Mouse (Mus musculus) limb, embryonic 15.5 days (tissue): ENCODE data around the gene Zfp27. TPM values are rescaled to one million over a fixed set of nuclear protein-coding genes. Genes with fewer than 3 reads are reported as not detected.
"Not testable (repeated sequence)": the region's sequence is repeated elsewhere in the genome, so short reads cannot be mapped to it uniquely, and the experiment has no call there.

Experiments
- ATAC-seq: fragments of 200-750 bp; cut with Nextera tagmentation; 2 replicates; pipeline ENCODE4 v1.8.0; 2017; ENCODE audit warnings: low read depth, moderate TSS enrichment; ENCODE audit not compliant: insufficient number of reproducible peaks, low FRiP score, low TSS enrichment
- H3K27ac ChIP-seq: fragments of 300-500 bp; sonication (generic); 2 replicates; pipeline ENCODE4 v1.5.1; 2015; ENCODE audit warnings: moderate library complexity, mild to moderate bottlenecking, inconsistent platforms
- H3K27me3 ChIP-seq: fragments of 300-500 bp; sonication (generic); 2 replicates; pipeline ENCODE4 v1.6.1; 2015; ENCODE audit warnings: inconsistent platforms
- H3K36me3 ChIP-seq: fragments of 300-500 bp; sonication (generic); 2 replicates; pipeline ENCODE4 v1.6.1; 2015; ENCODE audit warnings: inconsistent platforms
- H3K4me1 ChIP-seq: fragments of 300-500 bp; sonication (generic); 2 replicates; pipeline ENCODE4 v1.6.1; 2015; ENCODE audit warnings: inconsistent platforms
- H3K4me2 ChIP-seq: fragments of 300-500 bp; sonication (generic); 2 replicates; pipeline ENCODE4 v1.6.1; 2015; ENCODE audit warnings: mild to moderate bottlenecking, inconsistent platforms
- H3K4me3 ChIP-seq: fragments of 300-500 bp; sonication (generic); 2 replicates; pipeline ENCODE4 v1.5.1; 2015; ENCODE audit warnings: mild to moderate bottlenecking, inconsistent platforms
- H3K9ac ChIP-seq: fragments of 300-500 bp; sonication (generic); 2 replicates; pipeline ENCODE4 v1.6.1; 2015; ENCODE audit warnings: inconsistent platforms
- H3K9me3 ChIP-seq: fragments of 300-500 bp; sonication (generic); 2 replicates; pipeline ENCODE4 v1.6.1; 2016; ENCODE audit warnings: inconsistent platforms
- WGBS: fragments of 180-500 bp; shearing (Covaris S2); methylation state at CpG from one replicate; pipeline ENCODE4 v1.1.7; 2015; 5-methylcytosine and 5-hydroxymethylcytosine counted together
- microRNA-seq: library from miRNA; unstranded; fragments of <30 nt; microRNA quantifications from one replicate; pipeline ENCODE4, GENCODE M21; 2016
- polyA plus RNA-seq: library from polyadenylated mRNA; unstranded; fragments of >200 nt; fragmentation: Nextera tagmentation; extraction: Ambion mirVana; gene quantifications from 2 replicates; pipeline ENCODE4 v1.2.1, GENCODE M21; 2015

Zfp27 gene
- polyA plus RNA-seq, 1 experiment from 2014 or later: 12.4 TPM

DNA sequence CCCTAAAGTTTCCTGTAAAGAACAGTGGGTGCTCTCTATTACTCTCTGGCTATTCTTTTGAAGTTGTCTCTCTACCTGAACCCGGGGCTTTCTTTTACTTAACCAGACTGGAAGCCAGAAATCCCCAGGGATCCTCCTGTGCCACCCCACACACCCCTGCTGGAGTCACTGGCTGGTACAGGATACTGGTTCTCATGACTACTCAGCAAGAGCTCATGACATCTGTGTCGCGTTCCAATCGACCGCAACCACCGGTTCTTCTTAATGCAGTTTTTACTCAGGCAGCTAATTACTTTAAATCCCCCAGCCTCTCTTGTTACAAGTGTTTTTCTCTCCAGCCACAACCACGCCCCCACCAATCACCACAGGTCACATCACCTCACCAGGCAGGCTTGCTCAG, 26.3 kb downstream of the Zfp27 start:
- H3K4me2 ChIP-seq: no peak overlapping the region
- WGBS: 39% methylated on average over 7 of the region's 7 CpGs
- no peak overlapping the region for H3K9ac ChIP-seq
- no peaks in the 10 kb centered on the region for H3K4me1 ChIP-seq
- no peak for ATAC-seq
- peaks cover 21% of the 10 kb centered on the region for H3K36me3 ChIP-seq
- peaks cover 8% of the 10 kb centered on the region for H3K9me3 ChIP-seq
- H3K27me3 ChIP-seq: no peaks in the 10 kb centered on the region
- no peak overlapping the region for H3K27ac ChIP-seq
- no peak overlapping the region for H3K4me3 ChIP-seq

DNA sequence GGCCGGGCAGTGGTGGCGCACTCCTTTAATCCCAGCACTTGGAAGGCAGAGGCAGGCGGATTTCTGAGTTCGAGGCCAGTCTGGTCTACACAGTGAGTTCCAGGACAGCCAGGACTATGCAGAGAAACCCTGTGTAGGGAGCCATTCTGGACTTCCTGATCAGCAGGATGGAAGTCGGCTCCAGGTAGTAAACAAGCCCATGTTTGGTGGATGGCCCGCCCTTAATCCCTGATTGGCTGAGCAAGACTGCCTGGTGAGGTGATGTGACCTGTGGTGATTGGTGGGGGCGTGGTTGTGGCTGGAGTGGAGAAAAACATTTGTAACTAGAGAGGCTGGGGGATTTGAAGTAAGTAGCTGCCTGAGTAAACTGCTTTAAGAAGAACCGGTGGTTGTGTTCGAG, 28.8 kb downstream of the Zfp27 start:
- not testable (repeated sequence) for H3K4me2 ChIP-seq, H3K27ac ChIP-seq, H3K9ac ChIP-seq, H3K4me3 ChIP-seq, H3K27me3 ChIP-seq, H3K4me1 ChIP-seq, ATAC-seq
- Histone ChIP-seq H3K9me3 (peaks cover 19% of the 10 kb centered on the region), H3K36me3 (peaks cover 37% of the 10 kb centered on the region)
- WGBS: 93% methylated on average over 9 of the region's 9 CpGs

DNA sequence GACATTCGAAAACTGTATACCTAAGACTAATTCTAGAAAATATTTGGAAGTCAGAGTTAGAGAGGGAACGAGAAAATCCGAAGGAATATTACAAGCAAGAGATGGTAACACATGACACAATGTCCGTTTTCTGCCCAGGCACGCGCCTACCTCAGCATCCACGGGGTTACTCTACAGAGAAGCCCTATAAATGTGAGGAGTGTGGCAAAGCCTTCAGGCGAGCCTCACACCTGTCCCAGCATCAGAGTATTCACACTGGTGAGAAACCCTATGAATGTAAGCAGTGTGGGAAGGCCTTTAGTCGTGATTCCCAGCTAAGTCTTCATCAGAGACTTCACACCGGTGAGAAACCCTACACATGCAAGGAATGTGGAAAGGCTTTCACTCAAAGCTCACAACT, 32.1 kb downstream of the Zfp27 start:
- Histone ChIP-seq H3K9me3 (peaks cover 19% of the 10 kb centered on the region), H3K9ac (no peak overlapping the region), H3K4me2 (no peak overlapping the region), H3K4me1 (no peaks in the 10 kb centered on the region), H3K36me3 (peaks cover 47% of the 10 kb centered on the region), H3K27me3 (no peaks in the 10 kb centered on the region), H3K4me3 (no peak overlapping the region), H3K27ac (no peak overlapping the region)
- WGBS: 94% methylated on average over 10 of the region's 10 CpGs
- ATAC-seq: no peak

DNA sequence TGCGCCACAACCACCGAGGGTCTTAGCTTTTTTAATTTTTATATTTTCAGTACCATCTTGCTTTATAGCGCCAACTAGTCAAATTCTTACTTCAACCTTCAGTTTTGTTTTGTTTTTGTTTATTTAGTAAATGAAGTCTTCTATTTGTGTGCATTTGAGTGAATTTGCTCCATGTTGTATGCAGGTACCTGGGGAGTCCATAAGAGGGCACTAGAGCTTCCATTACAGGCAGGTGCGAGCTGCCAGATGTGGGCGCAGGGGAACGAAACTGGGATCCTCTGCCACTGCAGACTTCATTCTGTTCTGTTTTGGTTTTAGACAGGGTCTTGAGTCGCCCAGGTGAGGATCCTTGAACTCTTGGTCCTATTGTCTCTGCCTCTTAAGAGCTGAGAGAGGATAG, 44.7 kb downstream of the Zfp27 start:
- H3K4me3 ChIP-seq: no peak overlapping the region
- 89% methylated on average over 7 of the region's 7 CpGs for WGBS

DNA sequence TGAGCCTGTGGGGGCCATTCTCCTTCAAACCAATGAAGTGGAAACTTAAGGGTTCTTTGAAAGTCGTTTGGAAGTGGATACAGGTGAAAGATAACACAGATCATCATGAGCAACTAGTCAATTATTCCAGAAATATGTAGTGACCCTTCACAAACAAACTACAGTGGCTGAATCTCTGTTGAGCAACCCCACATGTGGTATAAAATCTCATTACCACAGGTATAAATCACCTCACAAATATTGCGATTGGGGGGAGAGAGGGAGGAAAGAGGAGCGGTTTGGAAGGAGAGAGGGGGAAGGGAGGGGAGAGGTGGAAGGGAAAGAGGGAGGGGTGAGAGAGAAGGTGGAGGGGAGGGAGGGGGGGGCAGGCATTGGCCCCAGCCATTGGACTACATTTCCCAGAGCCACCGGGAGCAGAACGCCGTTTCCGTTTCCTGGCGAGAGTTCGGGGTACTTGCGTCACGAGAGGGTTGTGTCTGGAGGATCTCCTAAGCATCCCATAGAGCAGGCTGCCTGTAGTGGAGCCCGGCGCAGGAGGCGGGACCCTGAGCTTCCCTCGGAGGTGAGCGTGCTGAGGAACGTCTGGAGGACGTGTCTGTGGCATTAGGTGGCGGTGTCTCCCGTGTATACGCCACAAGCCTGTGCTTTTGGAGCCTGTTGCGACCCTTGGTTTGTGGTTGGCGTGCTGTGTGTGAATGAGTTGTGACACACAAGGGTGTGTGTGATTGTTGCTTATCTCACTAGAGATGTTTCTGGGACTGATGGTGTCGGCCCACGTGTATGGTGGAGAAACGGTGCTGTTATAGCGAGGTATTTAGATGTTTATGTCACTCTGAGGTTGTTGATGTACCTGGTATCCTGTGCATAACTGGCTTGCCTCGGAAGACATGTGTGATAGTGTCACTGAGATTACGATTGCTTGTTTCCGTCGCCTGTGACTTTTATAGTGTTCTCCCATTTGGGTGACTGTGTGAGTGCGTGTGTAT, 46.5 kb downstream of the Zfp27 start, which contains the start of gene Zfp420:
Zfp420 (plus strand) TSS at position 448 of the 986 bp plus-strand sequence.
- Histone ChIP-seq H3K4me3 (peak within 1 kb of the TSS; percentile 66), H3K9ac (peak within 1 kb of the TSS; percentile 55), H3K36me3 (peaks cover 6% of the 10 kb centered on the region; the same call in 1 of the 2 replicates), H3K27ac (no peak within 1 kb of the TSS), H3K27me3 (no peaks in the 10 kb centered on the region), H3K9me3 (no peaks in the 10 kb centered on the region), H3K4me2 (peak within 1 kb of the TSS; percentile 71), H3K4me1 (peaks cover 7% of the 10 kb centered on the region; the same call in 1 of the 2 replicates)
- peak; percentile 94 for ATAC-seq
- WGBS: 4% methylated on average over 32 of the region's 32 CpGs

More for the DNA sequence above, 44.7 kb downstream of the Zfp27 start:
- no peak for ATAC-seq
- Histone ChIP-seq H3K27me3 (no peaks in the 10 kb centered on the region), H3K4me2 (no peak overlapping the region), H3K9ac (no peak overlapping the region), H3K36me3 (peaks cover 6% of the 10 kb centered on the region; the same call in 1 of the 2 replicates), H3K4me1 (peaks cover 7% of the 10 kb centered on the region; the same call in 1 of the 2 replicates), H3K27ac (no peak overlapping the region), H3K9me3 (no peaks in the 10 kb centered on the region)

DNA sequence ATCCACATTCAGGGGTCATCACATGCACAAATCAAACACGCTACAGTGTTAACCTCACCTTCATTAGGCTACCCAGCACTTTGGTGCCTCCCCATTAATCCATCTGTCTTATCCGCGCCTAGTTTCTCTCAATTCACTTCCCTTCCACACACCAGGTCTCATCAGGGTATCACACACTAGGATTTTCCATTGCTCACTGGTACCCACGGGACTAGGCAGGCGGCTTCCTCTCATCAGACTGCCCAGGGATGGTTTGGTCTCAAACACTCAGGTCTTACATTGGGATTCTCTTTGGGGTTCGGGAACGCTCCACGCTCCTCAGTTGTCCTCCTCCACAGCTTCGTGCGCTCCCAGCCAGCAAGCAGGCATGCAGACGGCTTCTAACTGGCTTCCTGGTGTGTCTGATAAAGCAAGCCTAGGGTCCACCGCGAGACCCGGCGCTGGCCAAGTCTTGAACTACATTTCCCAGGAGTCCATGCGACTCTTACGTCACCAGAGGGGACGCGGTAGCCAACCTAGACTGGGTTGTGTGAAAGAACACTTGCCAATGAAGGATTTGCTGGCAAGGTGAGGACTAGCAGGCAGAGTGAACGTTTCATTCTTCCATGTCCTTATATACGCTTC, 53.0 kb downstream of the Zfp27 start, which contains the start of gene Zfp940:
Zfp940 (minus strand) TSS at position 451 of the 624 bp plus-strand sequence.
- 1% methylated on average over 21 of the region's 21 CpGs for WGBS
- Histone ChIP-seq H3K9me3 (no peaks in the 10 kb centered on the region), H3K4me2 (peak within 1 kb of the TSS; percentile 73), H3K27ac (peak within 1 kb of the TSS; percentile 59; the same call in 1 of the 2 replicates), H3K4me3 (peak within 1 kb of the TSS; percentile 62), H3K4me1 (peaks cover 6% of the 10 kb centered on the region; the same call in 1 of the 2 replicates), H3K27me3 (no peaks in the 10 kb centered on the region), H3K36me3 (peaks cover 11% of the 10 kb centered on the region; the same call in 1 of the 2 replicates), H3K9ac (peak within 1 kb of the TSS; percentile 55)
- peak; percentile 84; the same call in 1 of the 2 replicates for ATAC-seq

DNA sequence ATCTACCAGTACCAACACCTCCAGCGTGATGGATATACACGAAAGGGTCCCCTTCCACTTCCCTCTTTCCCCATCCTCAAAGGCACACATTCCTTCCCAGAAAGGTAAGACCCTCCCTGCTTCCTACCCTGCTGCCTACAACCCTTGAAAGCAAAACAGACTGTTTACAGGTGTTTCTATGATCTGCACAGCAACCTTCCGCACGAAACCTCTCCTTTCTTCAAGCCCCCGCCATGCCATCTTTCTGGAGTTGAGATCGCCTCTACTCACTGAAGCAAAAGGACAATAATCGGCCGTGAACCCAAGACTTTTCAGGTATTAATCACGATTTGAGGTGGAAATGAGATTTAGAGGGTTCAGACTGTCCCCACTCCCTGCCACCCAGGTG, 53.5 kb downstream of the Zfp27 start:
- Histone ChIP-seq H3K9ac (peak overlapping the region; percentile 55), H3K9me3 (no peaks in the 10 kb centered on the region), H3K27me3 (no peaks in the 10 kb centered on the region), H3K36me3 (peaks cover 11% of the 10 kb centered on the region; the same call in 1 of the 2 replicates), H3K4me1 (peaks cover 6% of the 10 kb centered on the region; the same call in 1 of the 2 replicates), H3K27ac (no peak overlapping the region), H3K4me3 (peak overlapping the region; percentile 62), H3K4me2 (peak overlapping the region; percentile 73)
- 52% methylated on average over 9 of the region's 9 CpGs for WGBS
- ATAC-seq: no peak

DNA sequence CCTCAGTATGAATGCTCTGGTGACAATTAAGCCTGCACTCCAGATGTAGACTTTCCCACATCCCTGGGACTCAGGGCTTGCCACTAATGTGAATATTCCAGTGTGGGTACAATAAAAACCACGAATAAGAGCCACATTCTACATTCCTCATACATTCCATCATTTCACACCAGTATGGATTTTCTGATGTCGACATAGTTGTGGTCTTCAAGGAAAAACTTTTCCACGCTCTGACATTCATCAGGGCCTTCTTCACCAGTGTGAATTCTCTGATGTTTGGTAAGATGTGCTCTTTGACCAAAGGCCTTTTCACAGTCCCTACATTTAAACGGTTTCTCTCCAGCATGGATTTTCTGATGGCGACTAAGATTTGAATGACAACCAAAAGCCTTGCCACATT, 61.8 kb downstream of the Zfp27 start:
- Histone ChIP-seq H3K4me1 (no peaks in the 10 kb centered on the region), H3K27me3 (no peaks in the 10 kb centered on the region), H3K4me2 (no peak overlapping the region), H3K9ac (no peak overlapping the region), H3K36me3 (peaks cover 36% of the 10 kb centered on the region), H3K4me3 (no peak overlapping the region), H3K27ac (no peak overlapping the region), H3K9me3 (no peaks in the 10 kb centered on the region)
- no peak for ATAC-seq
- WGBS: 79% methylated on average over 5 of the region's 5 CpGs

Small RNA genes lying within 50 kb of the gene (microRNA-seq; reads per million reads assigned to microRNA genes)
- gene Mir7668: not detected

Other genes starting within 250 kb of the Zfp27 start
- not detected in 2 replicates for gene Catsperg2, start 179.5 kb downstream of the Zfp27 start, polyA plus RNA-seq
- gene Zfp84, start 138.0 kb downstream of the Zfp27 start, polyA plus RNA-seq: 14.0 and 15.4 TPM in 2 replicates
- gene Zfp30, start 122.6 kb downstream of the Zfp27 start, polyA plus RNA-seq: 8.9 and 9.1 TPM in 2 replicates
- gene Zfp790, start 90.5 kb downstream of the Zfp27 start, polyA plus RNA-seq: 14.2 and 14.3 TPM in 2 replicates
- gene Zfp940, start 52.9 kb downstream of the Zfp27 start, polyA plus RNA-seq: 4.8 and 5.6 TPM in 2 replicates
- gene Zfp420, start 46.6 kb downstream of the Zfp27 start, polyA plus RNA-seq: 6.7 and 7.6 TPM in 2 replicates
- gene Zfp383, start 1.7 kb upstream of the Zfp27 start, polyA plus RNA-seq: 5.9 and 7.0 TPM in 2 replicates
- gene Zfp74, start 47.5 kb upstream of the Zfp27 start, polyA plus RNA-seq: 11.5 and 11.6 TPM in 2 replicates
- 17.9 and 27.5 TPM in 2 replicates for gene Zfp568, start 77.4 kb upstream of the Zfp27 start, polyA plus RNA-seq
- gene Zfp14, start 144.8 kb upstream of the Zfp27 start, polyA plus RNA-seq: 5.7 and 6.1 TPM in 2 replicates
- 8.2 and 8.3 TPM in 2 replicates for gene Zfp82, start 166.3 kb upstream of the Zfp27 start, polyA plus RNA-seq
- 1.1 and 2.3 TPM in 2 replicates for gene Gm26920, start 183.8 kb upstream of the Zfp27 start, polyA plus RNA-seq
- gene Zfp566, start 184.0 kb upstream of the Zfp27 start, polyA plus RNA-seq: 9.5 and 12.7 TPM in 2 replicates
- 132 and 137 TPM in 2 replicates for gene Zfp260, start 188.2 kb upstream of the Zfp27 start, polyA plus RNA-seq
- gene Zfp382, start 215.4 kb upstream of the Zfp27 start, polyA plus RNA-seq: 13.2 and 13.8 TPM in 2 replicates